Comparison of ENCODE assay signal across 26 mouse cellular contexts in the genomic region with DNA sequence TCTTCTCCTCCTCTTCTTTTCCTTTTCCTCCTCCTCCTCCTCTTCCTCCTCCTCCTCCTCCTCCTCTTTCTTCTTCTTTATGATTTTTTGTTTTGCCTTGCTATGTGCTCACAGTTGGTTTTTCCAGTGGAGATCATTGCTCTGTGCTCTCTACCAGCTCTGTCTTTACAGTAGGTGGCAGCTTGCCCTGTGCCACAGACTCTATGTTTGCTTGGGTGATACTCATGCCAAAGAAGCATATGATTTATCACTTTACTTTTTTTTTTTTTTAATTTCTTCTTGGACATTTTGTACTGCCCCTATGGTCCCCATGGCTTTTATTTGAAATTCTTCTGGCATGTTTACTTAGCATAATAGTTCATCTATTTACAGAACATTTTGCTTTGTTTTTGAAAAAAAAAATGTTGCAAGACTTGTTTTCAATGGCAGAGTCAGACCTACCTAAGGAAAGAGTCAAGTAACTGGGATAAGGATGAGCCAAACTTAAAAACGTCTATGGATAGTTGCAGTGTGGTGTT.
"Had no signal": no experiment of that assay in that cellular context is flagged by ENCODE, and none has a peak within 500 bp of the region (broad histone marks: within the 10 kb centered on the region; RNA-seq: fewer than 3 reads in every experiment).

No protein-coding gene starts in this region.

- H3K9ac ChIP-seq: forebrain, postnatal 0 days; heart, embryonic 12.5 days; hindbrain, embryonic 12.5 days; hindbrain, embryonic 14.5 days; intestine, embryonic 15.5 days; limb, embryonic 13.5 days; limb, embryonic 15.5 days had no signal

- ATAC-seq: forebrain, postnatal 0 days; hindbrain, embryonic 16.5 days; inflammation-experienced regulatory T-cells, adult 6 months; intestine, embryonic 15.5 days; intestine, postnatal 0 days had no signal

- DNase-seq: forebrain, postnatal 0 days; gastrocnemius, adult 2 months; gastrocnemius, postnatal 10 days; gastrocnemius, postnatal 25 days; heart, adult 2 months; heart, postnatal 10 days; heart, postnatal 4 days; kidney, adult 18-20 months; kidney, adult 8-10 months; kidney, postnatal 10 days; kidney, postnatal 25 days; kidney, postnatal 4 days; layer of hippocampus, postnatal 36 days; left cerebral cortex, postnatal 4 days had no signal

- H3K9me3 ChIP-seq: heart, embryonic 10.5 days; heart, embryonic 12.5 days; hindbrain, embryonic 10.5 days; hindbrain, embryonic 12.5 days; intestine, embryonic 15.5 days; limb, embryonic 13.5 days; limb, embryonic 15.5 days had no signal

- H3K4me3 ChIP-seq: gastrocnemius, adult 2 months; heart, adult 2 months; heart, embryonic 10.5 days; heart, embryonic 12.5 days; hindbrain, embryonic 10.5 days; hindbrain, embryonic 12.5 days; intestine, embryonic 15.5 days; layer of hippocampus, adult 2 months; limb, embryonic 13.5 days; limb, embryonic 15.5 days had no signal

- H3K4me1 ChIP-seq: heart, embryonic 10.5 days; heart, embryonic 12.5 days; hindbrain, embryonic 10.5 days; hindbrain, embryonic 12.5 days; intestine, embryonic 15.5 days; limb, embryonic 13.5 days had no signal

- H3K36me3 ChIP-seq: hindbrain, embryonic 10.5 days; hindbrain, embryonic 12.5 days; intestine, embryonic 15.5 days; limb, embryonic 13.5 days; limb, embryonic 15.5 days had no signal

- H3K4me2 ChIP-seq: heart, embryonic 12.5 days; hindbrain, embryonic 12.5 days; hindbrain, embryonic 14.5 days; intestine, embryonic 15.5 days; limb, embryonic 13.5 days; limb, embryonic 15.5 days had no signal

- H3K27me3 ChIP-seq: heart, embryonic 12.5 days; hindbrain, embryonic 12.5 days; intestine, embryonic 15.5 days; limb, embryonic 13.5 days; limb, embryonic 15.5 days had no signal

- H3K27ac ChIP-seq: gastrocnemius, adult 2 months; heart, adult 2 months; heart, embryonic 10.5 days; hindbrain, embryonic 10.5 days; hindbrain, embryonic 12.5 days; hindbrain, embryonic 14.5 days; intestine, embryonic 15.5 days; layer of hippocampus, adult 2 months; limb, embryonic 13.5 days; limb, embryonic 15.5 days had no signal
